Mouse (Mus musculus) ES-E14 (cell line): ENCODE measurements at regions not wholly inside any gene's neighbourhood (a gene's known extent, or its start where the extent isn't known, plus 50 kb on each side); places are given as distances from the start of the nearest gene placed in this dataset.

Experiments
- DNase-seq: peaks from one replicate; pipeline ENCODE4 v3.0.0-alpha.2; 2013; ENCODE audit warnings: low read depth, low spot score
- H3K27ac ChIP-seq: 2 replicates; pipeline ENCODE4 v1.5.1; 2012; ENCODE audit warnings: low read depth, mild to moderate bottlenecking, low read length, moderate library complexity, mixed read lengths; ENCODE audit not compliant: poor library complexity, insufficient read depth, severe bottlenecking
- H3K36me3 ChIP-seq: 2 replicates; pipeline ENCODE4 v1.6.1; 2012; ENCODE audit warnings: mild to moderate bottlenecking, low read length, moderate library complexity, mixed read lengths; ENCODE audit not compliant: control insufficient read depth, poor library complexity, insufficient read depth, severe bottlenecking
- H3K4me1 ChIP-seq, 2 experiments: fragments of 150-350 bp in 1 of 2; sonication (generic) in 1 of 2; 2 replicates each; pipeline ENCODE4 v1.6.1; 2012; ENCODE audit warnings: low read length in 2 of 2, mild to moderate bottlenecking in 1 of 2, mixed read lengths in 1 of 2; ENCODE audit not compliant: control insufficient read depth in 2 of 2, insufficient read depth in 2 of 2, poor library complexity in 1 of 2
- H3K4me3 ChIP-seq, 2 experiments: fragments of 150-350 bp in 1 of 2; sonication (generic) in 1 of 2; 2 replicates each; pipeline ENCODE4 v1.5.1; 2012; ENCODE audit warnings: low read length in 2 of 2, low read depth in 1 of 2, mild to moderate bottlenecking in 1 of 2, mixed read lengths in 1 of 2; ENCODE audit not compliant: insufficient read depth in 1 of 2, poor library complexity in 1 of 2, severe bottlenecking in 1 of 2
- H3K9ac ChIP-seq: 2 replicates; pipeline ENCODE4 v1.6.1; 2012; ENCODE audit warnings: low read depth, mild to moderate bottlenecking, low read length, mixed read lengths; ENCODE audit not compliant: poor library complexity, insufficient read depth, severe bottlenecking
- H3K9me3 ChIP-seq: fragments of 150-350 bp; sonication (generic); 2 replicates; pipeline ENCODE4 v1.6.1; 2012; ENCODE audit warnings: low read depth, mild to moderate bottlenecking, low read length; ENCODE audit not compliant: control insufficient read depth, insufficient read depth
- CHD2 ChIP-seq: IDR thresholded peaks from 2 replicates; pipeline ENCODE4 v1.6.1; 2014; ENCODE audit warnings: mild to moderate bottlenecking, low read depth, low read length, inconsistent platforms
- HCFC1 ChIP-seq: IDR thresholded peaks from 2 replicates; pipeline ENCODE4 v1.6.1; 2012; ENCODE audit warnings: low read length, inconsistent platforms, borderline replicate concordance; ENCODE audit not compliant: insufficient read depth
- MAFK ChIP-seq: IDR thresholded peaks from 2 replicates; pipeline ENCODE4 v1.6.1; 2014; ENCODE audit warnings: mild to moderate bottlenecking, low read depth, low read length, inconsistent platforms; ENCODE audit not compliant: insufficient read depth
- ZC3H11A ChIP-seq: IDR thresholded peaks from 2 replicates; pipeline ENCODE4 v1.6.1; 2012; ENCODE audit warnings: low read depth, mild to moderate bottlenecking, inconsistent platforms, low read length, borderline replicate concordance
- ZNF384 ChIP-seq: IDR thresholded peaks from 2 replicates; pipeline ENCODE4 v1.6.1; 2012; ENCODE audit warnings: low read depth, low read length, inconsistent platforms
- in situ Hi-C, 2 experiments: fragments of 600-800 bp; cut with MboI; formaldehyde crosslinking; loops; one replicate each; pipeline ENCODE4 v1.15.1; 2025; ENCODE audit warnings: low sequenced_read_pairs in 2 of 2, inconsistent platforms in 1 of 2; ENCODE audit not compliant: unreplicated experiment in 2 of 2

DNA sequence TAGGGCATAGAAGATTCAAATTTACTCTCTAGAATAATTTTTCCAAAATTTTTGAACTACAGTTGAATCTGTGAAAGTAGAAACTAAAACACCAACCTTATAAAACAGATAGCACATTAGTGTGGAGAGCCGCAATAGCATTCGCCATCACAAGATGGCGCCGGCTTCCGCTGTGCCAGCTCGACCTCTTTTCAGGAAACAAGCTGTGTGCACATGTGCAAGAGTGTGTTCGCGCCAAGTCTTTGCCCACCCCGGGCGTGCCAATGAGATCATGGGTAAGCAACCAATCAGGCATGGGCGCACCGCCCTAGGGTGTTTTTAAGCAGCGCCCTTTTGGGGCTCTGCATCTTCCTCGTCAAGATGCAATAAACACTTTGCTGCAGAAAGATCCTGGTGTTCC lies 432.2 kb upstream of the Gm10306 start:
- no peak overlapping the region for H3K9ac ChIP-seq
- H3K27ac ChIP-seq = no peak overlapping the region
- TF ChIP-seq ZC3H11A (peak; percentile 59; the same call in 1 of the 2 replicates), MAFK (no peak)
- H3K36me3 ChIP-seq = no peaks in the 10 kb centered on the region
- peak; percentile 37 for DNase-seq
- no peaks in the 10 kb centered on the region for H3K9me3 ChIP-seq
- peak overlapping the region; percentile 35 to 68 for H3K4me3 ChIP-seq
- H3K4me1 ChIP-seq = no peaks in the 10 kb centered on the region
- in situ Hi-C loops = no loop called here

DNA sequence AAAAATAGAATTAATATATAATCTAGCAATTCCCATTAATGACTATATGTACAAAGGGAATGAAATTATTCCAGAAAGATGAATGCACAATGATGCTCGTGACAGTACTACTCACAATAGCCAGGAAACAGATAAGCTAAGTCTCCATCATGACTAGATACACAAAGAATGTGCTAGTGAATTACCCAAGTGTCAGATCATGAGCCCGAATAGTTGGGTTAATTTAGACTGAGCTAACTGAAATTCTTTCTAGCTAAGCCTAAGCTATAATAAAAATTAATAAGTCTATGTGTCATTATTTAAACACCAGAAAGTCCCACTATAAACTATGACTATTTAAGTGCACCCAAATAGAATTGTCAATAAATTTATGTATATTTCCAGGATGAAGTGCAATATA lies 418.4 kb upstream of the Gm10306 start:
- Histone ChIP-seq H3K4me3 (no peak overlapping the region), H3K4me1 (no peaks in the 10 kb centered on the region), H3K9ac (no peak overlapping the region), H3K27ac (no peak overlapping the region), H3K9me3 (no peaks in the 10 kb centered on the region), H3K36me3 (no peaks in the 10 kb centered on the region)
- in situ Hi-C loops = no loop called here
- TF ChIP-seq CHD2 (no peak), MAFK (no peak), HCFC1 (no peak), ZNF384 (no peak), ZC3H11A (no peak)
- DNase-seq = no peak

DNA sequence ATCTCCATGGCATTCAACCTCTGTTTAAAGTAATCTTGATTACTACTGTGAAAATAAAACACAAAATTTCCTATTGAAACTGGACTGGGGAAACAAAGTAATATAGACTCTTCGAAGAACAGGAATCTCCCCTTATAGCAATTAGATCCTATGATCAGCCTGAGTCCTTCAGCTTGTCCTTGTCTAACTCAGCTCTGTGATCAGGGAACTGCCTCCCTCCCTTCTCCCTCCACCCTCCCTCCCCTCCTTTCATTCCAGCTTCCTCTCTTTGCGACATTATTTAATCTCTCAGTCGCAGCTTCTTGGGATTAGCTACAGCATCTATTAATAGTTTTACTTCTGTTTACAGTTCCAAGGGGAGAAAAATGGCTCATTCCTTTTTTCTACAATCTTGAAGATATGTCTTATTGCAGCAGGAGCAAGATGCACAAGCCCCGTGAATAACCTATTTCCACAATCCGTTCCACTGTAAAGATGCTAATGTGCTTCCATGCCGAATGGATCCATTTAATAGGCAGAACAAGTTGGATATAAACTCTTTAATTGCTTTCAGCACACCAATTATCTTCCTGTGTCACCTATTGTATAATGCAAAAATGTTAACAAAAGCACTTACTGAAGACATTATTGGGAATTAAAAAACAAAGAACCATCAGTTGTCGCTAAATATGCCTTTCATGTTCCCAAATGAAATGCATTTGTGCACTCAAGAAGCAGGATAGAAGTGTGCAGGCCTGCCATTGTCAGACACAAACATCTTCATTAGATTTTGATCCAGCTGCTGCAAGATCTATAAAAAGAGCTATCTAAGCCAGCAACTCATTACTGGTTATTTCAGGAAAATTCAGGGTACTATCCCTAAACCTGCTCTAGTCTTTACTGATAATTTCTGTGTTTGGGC lies 411.2 kb upstream of the Gm10306 start:
- Histone ChIP-seq H3K27ac (no peak overlapping the region), H3K4me3 (no peak overlapping the region)
- TF ChIP-seq HCFC1 = no peak
- TF ChIP-seq ZC3H11A = no peak
- no peak for TF ChIP-seq CHD2
- TF ChIP-seq ZNF384 = no peak
- TF ChIP-seq MAFK = no peak

DNA sequence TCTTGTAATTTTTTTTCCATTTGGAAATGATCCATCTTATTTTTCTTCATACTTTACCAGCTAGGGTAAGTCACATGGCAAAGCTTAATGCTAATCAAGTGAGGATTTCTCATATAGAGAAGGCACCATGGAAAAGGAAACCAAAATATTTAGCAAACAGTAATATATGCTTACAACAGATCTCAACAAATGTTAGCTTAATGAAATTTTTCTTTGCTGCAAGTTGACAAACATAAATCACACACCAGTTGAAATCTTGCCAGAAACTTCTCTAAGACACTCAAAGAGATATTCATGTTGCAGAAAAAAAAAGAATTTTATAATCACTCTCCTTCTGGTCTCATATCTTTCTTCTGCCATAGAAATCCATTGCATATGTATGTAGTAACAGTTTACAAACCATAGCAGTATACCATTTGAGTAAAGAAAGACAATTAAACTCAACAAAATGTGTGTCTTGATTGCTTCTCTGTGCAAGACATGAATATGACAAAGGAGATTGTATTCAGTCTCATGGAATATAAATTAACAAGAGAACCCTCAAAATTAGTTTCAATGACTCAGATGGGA lies 408.3 kb upstream of the Gm10306 start:
- TF ChIP-seq ZNF384 (no peak), MAFK (no peak), ZC3H11A (no peak), HCFC1 (no peak), CHD2 (no peak)
- Histone ChIP-seq H3K4me3 (no peak overlapping the region), H3K36me3 (no peaks in the 10 kb centered on the region), H3K9me3 (no peaks in the 10 kb centered on the region), H3K9ac (no peak overlapping the region), H3K4me1 (no peaks in the 10 kb centered on the region), H3K27ac (no peak overlapping the region)
- DNase-seq = no peak
- in situ Hi-C loops = no loop called here

More for the DNA sequence above, 411.2 kb upstream of the Gm10306 start:
- Histone ChIP-seq H3K9ac (no peak overlapping the region), H3K4me1 (no peaks in the 10 kb centered on the region), H3K36me3 (no peaks in the 10 kb centered on the region), H3K9me3 (no peaks in the 10 kb centered on the region)
- DNase-seq = no peak
- in situ Hi-C loops = no loop called here
